Mouse (Mus musculus): ENCODE measurements around the gene Ccdc33. TPM values are rescaled to one million over a fixed set of nuclear protein-coding genes. Genes with fewer than 3 reads are reported as not detected.

The Ccdc33 gene
- 0.36 and 0.79 TPM in 2 replicates for polyA plus RNA-seq (2015; fragmentation: Nextera tagmentation; extraction: Ambion mirVana)

DNA sequence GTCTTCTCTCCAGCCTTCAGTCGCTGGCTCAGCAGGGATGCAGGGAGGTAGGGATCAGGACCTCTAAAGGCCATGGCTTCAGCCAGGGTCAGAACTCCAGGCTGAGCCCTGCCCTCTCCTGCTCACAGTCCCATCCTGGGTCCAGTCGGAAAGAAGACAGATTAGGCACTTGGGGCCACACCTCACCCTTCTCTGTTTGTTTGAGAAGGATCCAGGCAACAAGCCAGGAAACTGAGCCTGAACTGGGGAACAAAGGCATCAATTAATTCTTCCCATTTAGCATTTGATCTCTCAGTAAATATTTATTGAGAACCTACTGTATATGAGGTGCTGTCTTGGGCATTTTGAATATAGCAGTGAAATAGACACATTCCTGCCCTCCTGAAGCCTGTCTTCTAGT lies at the start of gene Ccdc33:
Gene Ccdc33 (minus strand): TSS at position 153 of the 400 bp plus-strand sequence.
- no peaks in the 10 kb centered on the region; the same call in 1 of the 2 replicates for H3K27me3 ChIP-seq (replicated peaks)
- H3K4me1 ChIP-seq: peaks cover 28% of the 10 kb centered on the region
- H3K4me2 ChIP-seq: no peak within 1 kb of the TSS
- H3K9ac ChIP-seq: no peak within 1 kb of the TSS
- H3K27ac ChIP-seq: no peak within 1 kb of the TSS
- H3K4me3 ChIP-seq: no peak within 1 kb of the TSS
- H3K9me3 ChIP-seq: no peaks in the 10 kb centered on the region
- H3K36me3 ChIP-seq (replicated peaks): no peaks in the 10 kb centered on the region
- ATAC-seq (replicated peaks): no peak
- WGBS: 31% methylated on average over 2 of the region's 2 CpGs

DNA sequence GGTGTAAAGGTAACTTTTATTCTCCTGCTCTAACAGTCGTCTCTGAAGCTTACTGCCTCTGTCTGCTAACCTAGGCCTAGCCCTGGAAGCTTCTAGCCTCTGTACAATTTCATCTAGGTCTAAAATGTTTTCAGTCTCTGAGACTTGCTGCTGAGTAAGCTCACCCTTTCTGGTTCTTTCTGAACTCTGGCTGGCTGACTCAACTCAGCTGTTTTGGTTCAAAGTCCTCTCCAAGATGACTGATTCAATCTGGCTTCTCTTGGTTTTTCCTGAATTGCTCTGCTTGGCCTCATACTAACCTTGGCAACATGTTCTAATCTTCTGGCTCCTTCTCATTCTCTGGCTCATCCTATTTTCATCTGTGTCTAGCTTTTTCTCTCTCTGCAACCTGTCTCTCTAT lies 47.2 kb upstream of the Ccdc33 start:
- Histone ChIP-seq H3K27ac (no peak overlapping the region), H3K4me2 (no peak overlapping the region), H3K9me3 (no peaks in the 10 kb centered on the region), H3K4me3 (no peak overlapping the region), H3K4me1 (no peaks in the 10 kb centered on the region), H3K9ac (no peak overlapping the region), H3K36me3 (replicated peaks) (no peaks in the 10 kb centered on the region), H3K27me3 (replicated peaks) (no peaks in the 10 kb centered on the region)
- 83% methylated on average over 1 of the region's 1 CpGs for WGBS
- ATAC-seq (replicated peaks): no peak

DNA sequence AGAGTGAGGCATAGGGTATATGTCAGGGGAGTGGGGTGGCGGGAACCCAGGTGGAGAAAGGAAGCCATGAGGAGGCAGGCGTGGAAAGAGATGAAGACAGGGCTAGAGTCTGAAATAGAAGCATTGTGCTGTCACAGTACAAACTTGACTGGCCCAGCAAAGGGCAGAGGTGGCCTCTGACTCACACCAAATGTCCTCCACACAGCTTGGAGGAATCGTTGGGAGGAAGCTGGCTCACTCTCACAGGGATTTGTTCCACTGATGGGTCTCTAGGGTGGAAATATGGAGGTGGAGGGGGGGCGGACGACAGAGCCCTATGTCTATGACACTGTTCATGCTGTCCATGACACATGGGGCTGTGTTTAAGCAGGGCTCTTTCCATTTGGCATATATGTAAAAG lies 44.5 kb upstream of the Ccdc33 start:
- H3K9me3 ChIP-seq: no peaks in the 10 kb centered on the region
- no peaks in the 10 kb centered on the region for H3K27me3 ChIP-seq (replicated peaks)
- H3K9ac ChIP-seq: no peak overlapping the region
- H3K36me3 ChIP-seq (replicated peaks): no peaks in the 10 kb centered on the region
- H3K4me2 ChIP-seq: no peak overlapping the region
- ATAC-seq (replicated peaks): no peak
- no peak overlapping the region for H3K27ac ChIP-seq
- no peak overlapping the region for H3K4me3 ChIP-seq
- H3K4me1 ChIP-seq: no peaks in the 10 kb centered on the region
- 75% methylated on average over 5 of the region's 5 CpGs for WGBS

DNA sequence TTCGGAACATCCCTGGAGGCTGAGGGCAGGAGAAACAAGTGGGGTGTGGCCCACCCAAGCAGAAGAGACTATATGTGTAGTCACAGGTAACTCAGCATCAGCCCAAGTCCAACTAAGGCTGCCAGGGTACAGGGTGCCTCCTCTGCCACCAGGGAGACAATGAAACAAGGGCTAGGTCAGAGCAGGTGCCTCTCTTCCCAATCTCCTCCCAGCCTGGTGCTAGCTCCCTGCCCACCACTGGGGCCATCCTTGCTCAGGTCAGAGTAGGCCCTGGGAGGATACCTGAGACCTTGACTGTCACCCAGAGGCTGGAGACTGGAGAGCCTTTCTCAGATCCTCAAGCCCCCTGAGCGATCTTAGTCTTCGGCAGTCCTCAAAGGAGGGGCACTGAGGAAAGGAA lies 43.5 kb upstream of the Ccdc33 start:
- no peak overlapping the region for H3K9ac ChIP-seq
- H3K4me2 ChIP-seq: no peak overlapping the region
- H3K27ac ChIP-seq: no peak overlapping the region
- H3K4me1 ChIP-seq: no peaks in the 10 kb centered on the region
- WGBS: 81% methylated on average over 3 of the region's 3 CpGs
- no peaks in the 10 kb centered on the region for H3K36me3 ChIP-seq (replicated peaks)
- no peak for ATAC-seq (replicated peaks)
- H3K4me3 ChIP-seq: no peak overlapping the region
- H3K27me3 ChIP-seq (replicated peaks): no peaks in the 10 kb centered on the region
- H3K9me3 ChIP-seq: no peaks in the 10 kb centered on the region

DNA sequence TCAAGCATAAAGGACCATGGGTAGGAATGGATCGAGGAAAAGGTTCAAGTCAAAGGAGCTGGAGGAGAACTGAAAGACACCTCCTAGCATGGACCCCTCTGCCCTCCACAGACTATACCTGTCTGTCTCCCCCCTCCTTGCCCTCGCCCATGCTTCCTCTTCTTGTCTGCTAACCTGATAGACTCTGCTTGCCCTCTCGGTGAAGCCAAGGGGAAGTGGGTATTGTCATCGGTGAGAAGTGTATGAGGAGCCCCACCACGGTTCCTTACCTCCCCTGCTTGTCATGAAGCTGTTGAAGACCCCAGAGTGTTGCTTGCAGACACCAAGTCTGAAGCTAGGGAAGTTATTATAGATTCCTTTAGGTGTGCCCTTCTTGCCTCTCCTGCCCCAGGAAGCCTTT lies 41.7 kb upstream of the Ccdc33 start:
- no peak overlapping the region for H3K4me3 ChIP-seq
- H3K9me3 ChIP-seq: no peaks in the 10 kb centered on the region
- H3K4me1 ChIP-seq: no peaks in the 10 kb centered on the region
- no peak overlapping the region for H3K4me2 ChIP-seq
- H3K27me3 ChIP-seq (replicated peaks): no peaks in the 10 kb centered on the region
- H3K9ac ChIP-seq: no peak overlapping the region
- H3K36me3 ChIP-seq (replicated peaks): no peaks in the 10 kb centered on the region
- 84% methylated on average over 5 of the region's 5 CpGs for WGBS
- H3K27ac ChIP-seq: no peak overlapping the region
- no peak for ATAC-seq (replicated peaks)

DNA sequence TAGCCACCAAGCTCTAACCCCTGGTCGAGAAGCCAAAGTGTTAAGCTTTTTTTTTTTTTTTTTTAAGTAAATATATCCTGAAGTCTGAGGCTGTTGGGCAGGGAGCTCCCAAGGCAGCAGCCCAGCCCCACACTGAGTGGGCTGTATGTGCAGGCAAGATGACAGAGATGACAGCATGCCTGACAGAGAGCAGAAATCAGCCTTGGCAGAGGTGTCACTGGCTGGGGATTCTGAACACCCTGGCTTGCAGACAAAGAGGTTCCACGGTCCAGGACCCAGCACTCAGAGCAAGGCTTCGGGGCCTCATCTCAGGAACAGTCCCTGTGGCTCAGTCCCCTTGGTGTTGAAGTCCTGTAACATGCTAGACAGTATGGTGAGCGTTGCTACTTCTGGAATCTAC lies 41.2 kb upstream of the Ccdc33 start:
- H3K27ac ChIP-seq: no peak overlapping the region
- ATAC-seq (replicated peaks): no peak
- no peaks in the 10 kb centered on the region for H3K27me3 ChIP-seq (replicated peaks)
- H3K36me3 ChIP-seq (replicated peaks): no peaks in the 10 kb centered on the region
- no peaks in the 10 kb centered on the region for H3K4me1 ChIP-seq
- WGBS: 71% methylated on average over 4 of the region's 4 CpGs
- no peak overlapping the region for H3K4me3 ChIP-seq
- no peaks in the 10 kb centered on the region for H3K9me3 ChIP-seq
- H3K4me2 ChIP-seq: no peak overlapping the region
- H3K9ac ChIP-seq: no peak overlapping the region

DNA sequence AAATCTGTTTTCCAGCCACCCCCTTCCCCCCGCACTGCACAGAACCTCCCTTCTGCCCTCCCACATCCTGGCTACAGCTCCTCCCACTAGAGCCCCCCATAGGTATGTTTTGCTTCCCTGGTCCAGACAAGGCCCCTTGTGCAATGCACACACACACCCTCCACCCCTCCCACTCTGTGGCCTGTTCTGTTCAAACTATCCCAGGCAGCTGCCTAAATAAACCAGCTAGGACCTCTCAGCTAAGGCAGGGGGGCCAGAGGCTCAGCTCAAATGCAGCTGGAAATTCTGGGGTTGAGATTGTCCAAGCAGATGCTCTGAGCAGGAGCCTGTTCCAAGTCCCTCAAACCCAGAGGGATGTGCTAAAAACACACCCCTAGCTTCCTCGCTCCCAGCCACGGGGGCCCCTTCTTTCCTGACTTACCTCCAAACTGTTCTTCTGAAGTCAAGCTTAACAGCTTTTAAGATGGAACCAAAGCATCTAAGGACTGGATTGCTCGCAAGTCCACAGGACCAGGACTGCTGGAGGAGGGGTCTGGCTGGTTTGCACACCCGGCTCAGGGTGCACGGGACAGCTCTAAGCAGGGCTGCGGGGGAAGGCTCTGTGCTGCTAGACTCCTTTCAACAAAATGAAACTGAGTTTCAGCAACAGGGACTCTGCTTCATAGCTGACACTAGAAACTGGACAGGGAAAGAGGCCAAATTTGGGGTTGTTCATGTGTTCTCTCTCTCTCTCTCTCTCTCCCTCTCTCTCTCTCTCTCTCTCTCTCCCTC lies 40.1 kb upstream of the Ccdc33 start:
- Histone ChIP-seq H3K36me3 (replicated peaks) (no peaks in the 10 kb centered on the region), H3K27ac (peak overlapping the region; percentile 30; the same call in 1 of the 2 replicates), H3K9me3 (no peaks in the 10 kb centered on the region), H3K4me2 (no peak overlapping the region), H3K9ac (no peak overlapping the region), H3K27me3 (replicated peaks) (no peaks in the 10 kb centered on the region), H3K4me3 (no peak overlapping the region), H3K4me1 (no peaks in the 10 kb centered on the region)
- 38% methylated on average over 7 of the region's 7 CpGs for WGBS
- no peak for ATAC-seq (replicated peaks)

DNA sequence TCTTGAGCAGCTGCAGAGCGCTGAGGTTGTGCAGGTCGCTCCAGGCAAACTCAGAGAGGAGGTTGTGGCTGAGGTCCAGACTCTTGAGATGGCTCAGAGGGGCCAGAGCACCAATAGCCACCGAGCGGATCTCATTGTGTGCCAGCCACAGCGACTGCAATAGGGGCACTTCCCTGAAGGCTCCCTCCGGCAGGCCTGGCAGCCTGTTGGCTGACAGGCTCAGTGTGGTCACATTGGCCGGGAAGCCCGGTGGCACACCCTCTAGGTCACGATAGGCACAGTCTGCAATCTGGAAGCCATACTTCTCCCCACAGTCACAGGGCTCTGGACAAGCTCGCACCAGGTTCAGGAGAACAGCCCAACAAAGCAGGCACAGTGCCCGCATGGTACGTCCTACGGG lies 39.2 kb upstream of the Ccdc33 start:
- H3K36me3 ChIP-seq (replicated peaks): no peaks in the 10 kb centered on the region
- H3K4me2 ChIP-seq: no peak overlapping the region
- no peaks in the 10 kb centered on the region for H3K27me3 ChIP-seq (replicated peaks)
- H3K4me1 ChIP-seq: no peaks in the 10 kb centered on the region
- no peak for ATAC-seq (replicated peaks)
- WGBS: 85% methylated on average over 13 of the region's 13 CpGs
- no peak overlapping the region for H3K4me3 ChIP-seq
- no peak overlapping the region for H3K9ac ChIP-seq
- no peaks in the 10 kb centered on the region for H3K9me3 ChIP-seq
- no peak overlapping the region for H3K27ac ChIP-seq

DNA sequence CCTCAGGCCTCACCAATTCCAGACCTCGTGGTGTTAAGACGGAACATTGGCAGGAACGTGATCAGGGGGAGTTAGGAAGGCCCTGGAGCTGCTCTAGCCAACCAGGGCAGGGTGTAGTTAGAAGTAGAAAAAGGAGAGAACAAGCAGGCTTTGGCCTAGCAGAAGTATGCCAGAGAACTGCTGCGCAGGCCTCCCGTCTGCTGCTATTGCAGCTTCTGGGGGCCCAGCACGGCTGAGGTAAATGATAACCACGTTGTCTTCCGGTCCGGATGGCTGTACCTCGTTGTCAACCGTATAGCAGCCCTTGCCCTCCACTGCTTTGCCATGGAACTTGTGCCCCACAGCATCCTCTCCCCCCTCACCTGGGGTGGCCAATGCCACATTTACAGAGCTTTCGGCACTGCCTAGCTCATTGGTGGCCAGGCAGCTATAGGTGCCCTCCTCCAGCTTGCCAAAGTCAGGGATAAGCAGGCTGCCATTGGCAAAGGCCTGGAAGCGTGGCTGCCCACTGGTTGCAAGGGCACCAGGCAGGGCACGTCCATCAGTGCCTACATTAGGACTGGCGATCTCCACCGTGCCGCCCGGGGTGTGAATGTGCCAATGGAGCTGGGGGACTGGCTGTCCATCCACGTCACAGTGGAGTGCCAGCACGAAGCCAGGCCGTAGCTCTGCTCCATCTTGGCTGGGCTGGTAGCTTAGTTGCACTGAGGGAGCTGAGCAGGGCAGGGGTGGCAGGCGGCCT lies 38.4 kb upstream of the Ccdc33 start:
- WGBS: 90% methylated on average over 22 of the region's 22 CpGs
- no peak for ATAC-seq (replicated peaks)
- Histone ChIP-seq H3K27ac (no peak overlapping the region), H3K36me3 (replicated peaks) (no peaks in the 10 kb centered on the region), H3K27me3 (replicated peaks) (no peaks in the 10 kb centered on the region), H3K4me1 (no peaks in the 10 kb centered on the region), H3K9me3 (no peaks in the 10 kb centered on the region), H3K9ac (no peak overlapping the region), H3K4me2 (no peak overlapping the region), H3K4me3 (no peak overlapping the region)

DNA sequence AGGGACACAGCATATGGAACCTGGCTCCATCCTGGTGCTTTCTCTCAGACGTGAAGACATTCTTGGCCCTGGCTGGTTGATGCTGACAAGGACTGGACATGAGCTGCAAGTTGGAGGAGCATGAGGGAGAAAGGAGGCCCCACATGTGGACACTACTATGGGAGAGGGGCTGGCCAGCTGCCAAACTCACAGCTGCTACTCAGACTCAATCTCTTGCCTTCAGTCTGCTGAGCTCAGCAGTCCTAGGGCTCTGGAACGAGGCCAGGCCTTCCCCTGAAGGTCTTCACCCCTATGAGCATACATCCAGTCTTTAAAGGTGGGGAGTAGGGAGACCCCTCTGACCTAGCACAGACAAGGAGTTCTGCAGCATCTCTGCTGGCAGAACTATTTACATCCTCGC lies 36.7 kb upstream of the Ccdc33 start:
- H3K27ac ChIP-seq: no peak overlapping the region
- no peak for ATAC-seq (replicated peaks)
- no peaks in the 10 kb centered on the region for H3K27me3 ChIP-seq (replicated peaks)
- no peaks in the 10 kb centered on the region for H3K36me3 ChIP-seq (replicated peaks)
- no peaks in the 10 kb centered on the region for H3K4me1 ChIP-seq
- H3K9ac ChIP-seq: no peak overlapping the region
- no peak overlapping the region for H3K4me3 ChIP-seq
- WGBS: 56% methylated on average over 3 of the region's 3 CpGs
- no peak overlapping the region for H3K4me2 ChIP-seq
- no peaks in the 10 kb centered on the region for H3K9me3 ChIP-seq

DNA sequence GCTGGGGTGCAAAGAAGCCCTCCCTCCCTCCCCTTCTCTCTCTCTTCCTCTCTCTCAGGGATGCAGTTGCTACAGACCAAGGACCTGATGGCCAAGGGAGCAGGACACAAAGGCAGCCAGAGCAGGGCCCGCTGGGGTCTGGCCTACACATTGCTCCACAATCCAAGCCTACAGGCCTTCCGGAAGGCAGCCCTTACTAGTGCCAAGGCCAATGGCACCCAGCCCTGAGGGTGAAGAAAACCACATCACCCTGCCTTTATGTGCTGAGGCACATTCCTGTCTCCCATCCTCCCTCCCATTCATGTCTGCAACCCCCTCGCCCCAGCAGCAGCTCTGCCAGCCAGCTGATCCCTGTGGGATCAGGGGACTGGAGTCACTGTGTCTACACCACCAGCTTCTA lies 34.5 kb upstream of the Ccdc33 start:
- H3K9ac ChIP-seq: no peak overlapping the region

DNA sequence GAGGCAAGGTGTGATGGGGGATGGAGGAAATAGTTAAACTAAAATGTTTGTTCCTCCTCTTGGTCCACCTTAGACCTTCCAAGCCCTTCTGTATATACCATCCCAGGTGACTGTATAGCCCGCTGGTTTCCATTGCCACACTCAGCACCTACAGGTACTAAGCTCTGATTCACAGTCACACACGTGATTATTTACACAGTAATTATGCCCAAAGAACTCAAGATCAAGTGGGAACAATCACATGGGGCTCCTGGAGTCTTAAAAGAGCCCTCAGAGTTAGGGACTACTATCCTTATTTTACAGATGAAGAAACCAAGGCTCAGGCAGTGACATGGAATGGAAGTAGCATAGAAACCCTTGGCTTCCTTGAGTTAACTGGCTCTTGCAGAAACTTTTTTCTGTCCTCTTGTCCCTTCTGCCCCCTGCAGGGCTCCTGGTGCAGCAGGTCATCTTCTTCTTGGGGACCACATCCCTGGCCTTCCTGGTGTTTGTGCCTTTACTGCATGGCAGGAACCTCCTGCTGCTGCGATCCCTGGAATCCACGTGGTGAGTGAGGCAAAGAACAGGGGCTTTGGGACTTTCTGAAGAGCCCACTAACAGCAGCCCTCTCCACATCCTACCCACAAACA lies 32.2 kb upstream of the Ccdc33 start:
- H3K4me1 ChIP-seq: no peaks in the 10 kb centered on the region
- no peak overlapping the region for H3K4me2 ChIP-seq
- WGBS: 75% methylated on average over 4 of the region's 4 CpGs
- H3K9ac ChIP-seq: no peak overlapping the region
- no peaks in the 10 kb centered on the region for H3K36me3 ChIP-seq (replicated peaks)
- H3K9me3 ChIP-seq: no peaks in the 10 kb centered on the region
- ATAC-seq (replicated peaks): no peak
- no peak overlapping the region for H3K27ac ChIP-seq
- no peaks in the 10 kb centered on the region for H3K27me3 ChIP-seq (replicated peaks)
- no peak overlapping the region for H3K4me3 ChIP-seq

More for the DNA sequence above, 34.5 kb upstream of the Ccdc33 start:
- H3K27ac ChIP-seq: no peak overlapping the region
- H3K4me3 ChIP-seq: no peak overlapping the region
- WGBS: 64% methylated on average over 3 of the region's 3 CpGs
- H3K4me2 ChIP-seq: no peak overlapping the region
- no peaks in the 10 kb centered on the region for H3K27me3 ChIP-seq (replicated peaks)
- no peaks in the 10 kb centered on the region for H3K9me3 ChIP-seq
- no peak for ATAC-seq (replicated peaks)
- H3K36me3 ChIP-seq (replicated peaks): no peaks in the 10 kb centered on the region
- no peaks in the 10 kb centered on the region for H3K4me1 ChIP-seq
